Mouse (Mus musculus): ENCODE measurements at regions not wholly inside any gene's neighbourhood (a gene's known extent, or its start where the extent isn't known, plus 50 kb on each side); places are given as distances from the start of the nearest gene placed in this dataset.
"Not testable (repeated sequence)": the region's sequence is repeated elsewhere in the genome, so short reads cannot be mapped to it uniquely, and the experiment has no call there.

- WGBS, result 95% methylated on average over 1 of the region's 1 CpGs
- Histone ChIP-seq H3K9me3 (ENCODE audit: control insufficient read depth, low read length) (no peaks in the 10 kb centered on the region), H3K4me3 (ENCODE audit: low read depth, low read length) (no peak overlapping the region), H3K27ac (ENCODE audit: low read depth, low read length) (no peak overlapping the region), H3K4me1 (replicated peaks; ENCODE audit: control insufficient read depth, insufficient read depth, low read length) (no peaks in the 10 kb centered on the region), H3K36me3 (ENCODE audit: control insufficient read depth, insufficient read depth, low read length) (no peaks in the 10 kb centered on the region), H3K27me3 (ENCODE audit: control insufficient read depth, insufficient read depth, low read length) (no peaks in the 10 kb centered on the region), H3K4me2 (ENCODE audit: low read depth, low read length, severe bottlenecking) (no peak overlapping the region), H3K9ac (ENCODE audit: low read length) (no peak overlapping the region)
- DNase-seq (ENCODE audit: low spot score), result no peak
- ATAC-seq (replicated peaks; ENCODE audit: low FRiP score), result no peak
Measured at GRCm38 (mm10) chr3:133679891-133680290, 135.0 kb upstream of the Tet2 start.

GRCm38 (mm10) chr3:133680343-133680742 lies 135.4 kb upstream of the Tet2 start:
- no peak overlapping the region for H3K27ac ChIP-seq (ENCODE audit: low read depth, low read length)
- no peak for DNase-seq (ENCODE audit: low spot score)
- no peaks in the 10 kb centered on the region for H3K36me3 ChIP-seq (ENCODE audit: control insufficient read depth, insufficient read depth, low read length)
- no peaks in the 10 kb centered on the region for H3K27me3 ChIP-seq (ENCODE audit: control insufficient read depth, insufficient read depth, low read length)
- ATAC-seq (replicated peaks; ENCODE audit: low FRiP score), result no peak
- no peak overlapping the region for H3K4me3 ChIP-seq (ENCODE audit: low read depth, low read length)
- H3K9ac ChIP-seq (ENCODE audit: low read length), result no peak overlapping the region
- H3K4me2 ChIP-seq (ENCODE audit: low read depth, low read length, severe bottlenecking), result no peak overlapping the region
- H3K9me3 ChIP-seq (ENCODE audit: control insufficient read depth, low read length), result no peaks in the 10 kb centered on the region
- WGBS, result 87% methylated on average over 2 of the region's 2 CpGs
- H3K4me1 ChIP-seq (replicated peaks; ENCODE audit: control insufficient read depth, insufficient read depth, low read length), result no peaks in the 10 kb centered on the region

GRCm38 (mm10) chr3:133680805-133681204 lies 135.9 kb upstream of the Tet2 start:
- Histone ChIP-seq H3K4me1 (replicated peaks; ENCODE audit: control insufficient read depth, insufficient read depth, low read length) (no peaks in the 10 kb centered on the region), H3K27ac (ENCODE audit: low read depth, low read length) (no peak overlapping the region), H3K9ac (ENCODE audit: low read length) (no peak overlapping the region), H3K4me3 (ENCODE audit: low read depth, low read length) (no peak overlapping the region), H3K4me2 (ENCODE audit: low read depth, low read length, severe bottlenecking) (no peak overlapping the region), H3K36me3 (ENCODE audit: control insufficient read depth, insufficient read depth, low read length) (no peaks in the 10 kb centered on the region), H3K27me3 (ENCODE audit: control insufficient read depth, insufficient read depth, low read length) (no peaks in the 10 kb centered on the region), H3K9me3 (ENCODE audit: control insufficient read depth, low read length) (no peaks in the 10 kb centered on the region)
- ATAC-seq (replicated peaks; ENCODE audit: low FRiP score) (no peak), DNase-seq (ENCODE audit: low spot score) (no peak)
- 80% methylated on average over 3 of the region's 3 CpGs for WGBS

- Histone ChIP-seq H3K9ac (ENCODE audit: low read length) (no peak overlapping the region), H3K9me3 (ENCODE audit: control insufficient read depth, low read length) (no peaks in the 10 kb centered on the region), H3K4me3 (ENCODE audit: low read depth, low read length) (no peak overlapping the region), H3K4me2 (ENCODE audit: low read depth, low read length, severe bottlenecking) (no peak overlapping the region), H3K27ac (ENCODE audit: low read depth, low read length) (no peak overlapping the region), H3K27me3 (ENCODE audit: control insufficient read depth, insufficient read depth, low read length) (no peaks in the 10 kb centered on the region), H3K4me1 (replicated peaks; ENCODE audit: control insufficient read depth, insufficient read depth, low read length) (no peaks in the 10 kb centered on the region), H3K36me3 (ENCODE audit: control insufficient read depth, insufficient read depth, low read length) (no peaks in the 10 kb centered on the region)
- no peak for ATAC-seq (replicated peaks; ENCODE audit: low FRiP score)
- no peak for DNase-seq (ENCODE audit: low spot score)
- WGBS, result 72% methylated on average over 5 of the region's 5 CpGs
Measured at GRCm38 (mm10) chr3:133684196-133684743, 139.3 kb upstream of the Tet2 start.

- no peak overlapping the region for H3K9ac ChIP-seq (ENCODE audit: low read length)
- no peaks in the 10 kb centered on the region for H3K9me3 ChIP-seq (ENCODE audit: control insufficient read depth, low read length)
- no peak overlapping the region for H3K4me3 ChIP-seq (ENCODE audit: low read depth, low read length)
- no peaks in the 10 kb centered on the region for H3K27me3 ChIP-seq (ENCODE audit: control insufficient read depth, insufficient read depth, low read length)
- DNase-seq (ENCODE audit: low spot score) (no peak), ATAC-seq (replicated peaks; ENCODE audit: low FRiP score) (no peak)
- no peak overlapping the region for H3K27ac ChIP-seq (ENCODE audit: low read depth, low read length)
- no peaks in the 10 kb centered on the region for H3K36me3 ChIP-seq (ENCODE audit: control insufficient read depth, insufficient read depth, low read length)
- no peaks in the 10 kb centered on the region for H3K4me1 ChIP-seq (replicated peaks; ENCODE audit: control insufficient read depth, insufficient read depth, low read length)
- H3K4me2 ChIP-seq (ENCODE audit: low read depth, low read length, severe bottlenecking), result no peak overlapping the region
- 69% methylated on average over 3 of the region's 3 CpGs for WGBS
Measured at GRCm38 (mm10) chr3:133684747-133685146, 139.8 kb upstream of the Tet2 start.

GRCm38 (mm10) chr3:133685393-133685792 lies 140.5 kb upstream of the Tet2 start:
- Histone ChIP-seq H3K27ac (ENCODE audit: low read depth, low read length) (no peak overlapping the region), H3K4me3 (ENCODE audit: low read depth, low read length) (no peak overlapping the region), H3K4me1 (replicated peaks; ENCODE audit: control insufficient read depth, insufficient read depth, low read length) (no peaks in the 10 kb centered on the region), H3K27me3 (ENCODE audit: control insufficient read depth, insufficient read depth, low read length) (no peaks in the 10 kb centered on the region), H3K4me2 (ENCODE audit: low read depth, low read length, severe bottlenecking) (no peak overlapping the region), H3K9ac (ENCODE audit: low read length) (no peak overlapping the region), H3K36me3 (ENCODE audit: control insufficient read depth, insufficient read depth, low read length) (no peaks in the 10 kb centered on the region), H3K9me3 (ENCODE audit: control insufficient read depth, low read length) (no peaks in the 10 kb centered on the region)
- DNase-seq (ENCODE audit: low spot score) (no peak), ATAC-seq (replicated peaks; ENCODE audit: low FRiP score) (no peak)
- WGBS, result 83% methylated on average over 3 of the region's 3 CpGs

- H3K4me2 ChIP-seq (ENCODE audit: low read depth, low read length, severe bottlenecking), result no peak overlapping the region
- DNase-seq (ENCODE audit: low spot score) (no peak), ATAC-seq (replicated peaks; ENCODE audit: low FRiP score) (no peak)
- H3K36me3 ChIP-seq (ENCODE audit: control insufficient read depth, insufficient read depth, low read length), result no peaks in the 10 kb centered on the region
- H3K27ac ChIP-seq (ENCODE audit: low read depth, low read length), result no peak overlapping the region
- no peak overlapping the region for H3K4me3 ChIP-seq (ENCODE audit: low read depth, low read length)
- no peaks in the 10 kb centered on the region for H3K4me1 ChIP-seq (replicated peaks; ENCODE audit: control insufficient read depth, insufficient read depth, low read length)
- H3K9ac ChIP-seq (ENCODE audit: low read length), result no peak overlapping the region
- no peaks in the 10 kb centered on the region for H3K27me3 ChIP-seq (ENCODE audit: control insufficient read depth, insufficient read depth, low read length)
- WGBS, result 52% methylated on average over 4 of the region's 4 CpGs
- no peaks in the 10 kb centered on the region for H3K9me3 ChIP-seq (ENCODE audit: control insufficient read depth, low read length)
Measured at GRCm38 (mm10) chr3:133694057-133694456, 149.1 kb upstream of the Tet2 start.

GRCm38 (mm10) chr3:133696122-133696521 lies 151.2 kb upstream of the Tet2 start:
- no peak overlapping the region for H3K4me2 ChIP-seq (ENCODE audit: low read depth, low read length, severe bottlenecking)
- no peaks in the 10 kb centered on the region for H3K36me3 ChIP-seq (ENCODE audit: control insufficient read depth, insufficient read depth, low read length)
- no peaks in the 10 kb centered on the region for H3K9me3 ChIP-seq (ENCODE audit: control insufficient read depth, low read length)
- H3K4me3 ChIP-seq (ENCODE audit: low read depth, low read length), result no peak overlapping the region
- H3K4me1 ChIP-seq (replicated peaks; ENCODE audit: control insufficient read depth, insufficient read depth, low read length), result no peaks in the 10 kb centered on the region
- H3K27me3 ChIP-seq (ENCODE audit: control insufficient read depth, insufficient read depth, low read length), result no peaks in the 10 kb centered on the region
- no peak overlapping the region for H3K9ac ChIP-seq (ENCODE audit: low read length)
- no peak for ATAC-seq (replicated peaks; ENCODE audit: low FRiP score)
- WGBS, result 84% methylated on average over 3 of the region's 3 CpGs
- no peak overlapping the region for H3K27ac ChIP-seq (ENCODE audit: low read depth, low read length)
- no peak for DNase-seq (ENCODE audit: low spot score)

GRCm38 (mm10) chr3:133704849-133705248 lies 159.9 kb upstream of the Tet2 start:
- H3K9me3 ChIP-seq (ENCODE audit: control insufficient read depth, low read length); H3K36me3 ChIP-seq (ENCODE audit: control insufficient read depth, insufficient read depth, low read length); H3K27ac ChIP-seq (ENCODE audit: low read depth, low read length); H3K27me3 ChIP-seq (ENCODE audit: control insufficient read depth, insufficient read depth, low read length); H3K4me2 ChIP-seq (ENCODE audit: low read depth, low read length, severe bottlenecking); DNase-seq (ENCODE audit: low spot score); H3K4me1 ChIP-seq (replicated peaks; ENCODE audit: control insufficient read depth, insufficient read depth, low read length); H3K4me3 ChIP-seq (ENCODE audit: low read depth, low read length); H3K9ac ChIP-seq (ENCODE audit: low read length); ATAC-seq (replicated peaks; ENCODE audit: low FRiP score): not testable (repeated sequence)
